Mouse (Mus musculus) gastrocnemius, postnatal 36 days (tissue): Measurements from ENCODE around the gene Tie1. TPM values are rescaled to one million over a fixed set of nuclear protein-coding genes. Genes with fewer than 3 reads are reported as not detected.
"Not testable (repeated sequence)": the region's sequence is repeated elsewhere in the genome, so short reads cannot be mapped to it uniquely, and the experiment has no call there.

Experiments used
- DNase-seq, 2 experiments: peaks; one replicate each; pipeline ENCODE4 v3.0.0; 2022
- intact Hi-C: fragments of 180-260 bp; cut with DNase I; formaldehyde crosslinking; loops from one replicate; pipeline ENCODE4 v1.15.1; 2025
- long read RNA-seq, 2 experiments: library from polyadenylated mRNA; stranded (forward); transcript quantifications; one replicate each; pipeline ENCODE4 v2.0.0; 2021
- total RNA-seq, 2 experiments: library from RNA; stranded (reverse); gene quantifications; 2 replicates each; pipeline ENCODE4 v1.2.3; 2021

The Tie1 gene
- 10 to 100 TPM; 15.3 to 16.8 TPM for total RNA-seq
- long read RNA-seq, experiment 1, full-length matches to known transcripts, result 11 of 23 reads
- long read RNA-seq, experiment 1, partial matches to known transcripts, result 2 of 23 reads
- long read RNA-seq, experiment 1, other reads (novel, unspliced or antisense), result 10 of 23 reads
- long read RNA-seq, experiment 2, full-length matches to known transcripts, result 3 of 19 reads
- long read RNA-seq, experiment 2, partial matches to known transcripts, result 3 of 19 reads
- long read RNA-seq, experiment 2, other reads (novel, unspliced or antisense), result 13 of 19 reads

DNA sequence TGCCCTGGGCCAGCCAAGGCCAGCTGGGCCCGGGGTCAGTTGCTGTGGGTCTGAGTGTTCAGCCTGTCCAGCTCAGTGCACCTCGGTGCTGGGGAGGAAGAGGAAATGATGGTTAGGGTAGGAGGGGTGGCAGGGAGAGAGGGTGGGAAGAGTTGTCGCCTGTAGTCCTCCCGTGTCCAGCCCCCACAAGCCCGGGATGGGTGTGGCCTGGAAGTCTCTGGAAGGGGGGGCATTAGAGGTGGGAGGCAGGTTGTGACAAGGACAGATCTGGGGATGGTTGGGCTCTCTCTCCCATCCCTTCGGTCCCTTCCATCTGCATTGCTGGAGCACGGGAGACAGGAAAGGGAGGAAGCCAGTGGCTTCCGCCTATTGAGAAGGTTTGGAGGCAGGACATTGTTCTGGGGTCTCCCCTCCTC is at the start of gene Tie1:
Tie1 (minus strand) TSS at position 345 of the 416 bp plus-strand sequence.
- intact Hi-C loops, result no loop called here
- DNase-seq, result peak; percentile 29 to 33

DNA sequence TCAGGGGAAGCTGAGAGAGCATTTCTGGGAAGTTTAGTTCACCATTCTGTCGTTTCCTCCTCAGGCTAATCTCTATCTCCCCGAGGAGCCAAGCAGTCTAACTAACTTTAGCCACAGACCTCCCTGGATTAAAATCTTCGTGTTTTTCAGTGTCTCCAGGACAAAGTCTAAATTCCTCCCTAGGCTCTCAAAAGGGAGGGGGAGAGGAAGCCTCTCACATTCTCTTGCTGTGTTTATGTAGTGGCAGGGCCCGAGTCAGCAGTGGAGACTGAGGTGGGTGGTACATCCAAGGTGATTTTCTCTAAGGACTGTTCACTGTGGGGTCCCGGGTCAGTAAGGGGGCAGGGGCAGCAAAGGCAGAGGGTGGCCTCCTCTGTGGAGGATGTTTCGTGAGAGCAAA is 47.9 kb upstream of the Tie1 start:
- no peak for DNase-seq
- intact Hi-C loops, result no loop called here

DNA sequence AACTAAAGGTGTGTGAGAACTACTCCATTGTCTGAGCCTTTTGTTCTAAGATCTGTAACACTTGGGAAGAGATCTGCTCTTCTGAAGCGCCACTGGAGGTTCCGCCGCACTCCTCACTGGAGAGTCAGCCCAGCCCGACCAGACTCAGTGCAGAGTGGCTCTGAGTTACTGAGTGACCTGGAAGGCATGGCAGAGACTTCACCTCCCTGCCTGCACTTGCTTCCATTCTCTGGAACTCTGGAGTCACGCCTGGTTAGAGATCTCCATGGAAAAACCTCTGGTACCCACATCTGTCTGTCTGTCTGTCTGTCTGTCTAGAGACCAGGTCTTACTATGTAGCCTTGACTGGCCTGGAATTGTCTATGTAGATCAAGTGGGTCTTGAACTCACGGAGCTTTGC is 45.7 kb upstream of the Tie1 start:
- intact Hi-C loops, result no loop called here
- DNase-seq, result no peak

DNA sequence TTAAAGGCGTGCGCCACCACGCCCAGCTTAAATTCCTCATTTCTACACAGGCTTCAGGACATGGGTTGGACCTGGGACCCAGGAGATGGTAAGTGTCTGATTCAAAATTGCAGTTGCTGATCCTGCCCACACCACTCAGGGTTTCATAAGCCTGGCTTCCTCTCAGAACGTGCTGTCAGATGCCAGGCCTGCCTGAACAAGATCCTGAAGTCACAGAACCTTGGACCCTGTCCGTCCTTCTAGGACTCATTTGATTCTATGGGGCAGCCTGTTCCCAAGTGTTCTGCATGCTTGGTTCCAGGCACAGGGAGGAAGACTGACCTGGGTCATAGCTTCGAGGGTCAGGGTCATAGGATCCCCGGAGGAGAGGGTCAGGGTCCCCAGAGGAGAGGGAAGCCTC is 43.7 kb upstream of the Tie1 start:
- intact Hi-C loops, result no loop called here
- DNase-seq, result no peak

DNA sequence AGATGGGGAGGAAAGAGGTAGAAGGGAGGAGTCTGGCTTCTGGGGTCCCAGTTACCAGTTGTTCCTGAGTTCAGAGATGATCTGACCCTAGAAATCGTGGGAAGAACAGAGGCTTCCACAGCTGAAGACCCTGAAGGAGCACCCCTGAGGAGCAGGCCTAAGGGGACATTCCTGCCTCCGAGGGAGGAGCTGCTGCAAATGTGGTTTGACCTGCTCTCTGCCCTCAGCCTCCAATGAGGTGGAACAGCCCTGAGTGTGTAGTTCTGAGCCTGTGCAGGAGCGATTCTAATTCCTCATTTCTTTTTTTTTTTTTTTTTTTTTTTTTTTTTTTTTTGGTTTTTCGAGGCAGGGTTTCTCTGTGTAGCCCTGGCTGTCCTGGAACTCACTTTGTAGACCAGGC is 43.3 kb upstream of the Tie1 start:
- no peak for DNase-seq
- intact Hi-C loops, result no loop called here

DNA sequence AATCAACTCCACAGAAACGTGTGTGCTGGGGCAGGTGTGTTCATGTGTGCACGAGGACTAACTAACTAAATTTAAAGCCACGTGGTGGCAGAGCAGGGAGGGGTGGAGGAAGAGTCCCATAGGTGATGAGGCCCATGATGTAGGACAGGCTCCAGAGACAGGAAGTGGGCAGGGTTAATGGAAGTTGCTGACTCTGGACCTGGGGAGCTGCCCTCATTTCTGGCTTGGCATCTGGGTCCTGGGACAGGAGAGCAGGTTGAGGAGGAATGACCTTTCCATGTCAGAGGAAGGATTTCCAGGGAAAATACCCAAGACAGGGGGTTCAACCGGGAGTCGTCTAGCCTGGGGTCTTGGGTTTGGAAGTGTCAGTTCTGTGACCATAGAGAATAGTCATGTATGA is 42.8 kb upstream of the Tie1 start:
- intact Hi-C loops, result no loop called here
- no peak for DNase-seq

DNA sequence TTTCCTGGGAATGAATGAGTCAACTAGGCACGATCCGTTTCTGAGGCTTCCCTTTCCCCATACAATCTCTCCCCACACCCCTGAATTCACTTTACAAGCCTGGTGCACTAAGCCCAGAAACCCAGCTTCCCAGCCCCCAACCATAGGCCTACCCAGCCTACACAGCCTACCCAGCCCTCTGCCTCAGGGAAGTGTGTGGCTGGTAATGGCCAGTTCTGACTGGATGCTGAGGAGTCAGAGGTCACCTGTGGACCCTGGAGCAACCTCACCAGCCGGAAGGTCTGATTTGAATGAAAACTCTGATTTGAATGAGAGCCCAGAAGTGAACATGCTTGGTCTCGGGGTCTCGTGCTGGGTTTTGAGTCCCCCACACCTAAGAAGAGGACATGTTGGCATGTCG is 37.9 kb upstream of the Tie1 start:
- intact Hi-C loops, result no loop called here
- DNase-seq, result no peak

DNA sequence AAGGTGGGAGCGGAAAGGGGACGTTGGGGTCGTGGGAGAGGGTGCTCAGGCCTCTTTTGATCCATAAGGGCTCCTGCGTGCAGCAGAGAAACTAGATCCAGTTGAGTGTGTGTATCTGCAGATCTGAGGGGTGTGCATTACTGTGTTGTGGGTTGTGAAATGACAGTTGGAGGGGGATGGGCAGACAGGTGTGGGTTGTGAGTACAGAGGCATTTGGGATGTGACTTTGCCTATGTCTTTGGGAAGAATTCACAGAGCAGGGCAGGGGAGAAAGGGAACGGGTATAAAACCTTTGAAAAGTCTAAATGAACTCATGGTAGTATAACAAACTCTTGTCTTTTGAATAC is 37.4 kb upstream of the Tie1 start:
- intact Hi-C loops, result no loop called here
- no peak for DNase-seq

DNA sequence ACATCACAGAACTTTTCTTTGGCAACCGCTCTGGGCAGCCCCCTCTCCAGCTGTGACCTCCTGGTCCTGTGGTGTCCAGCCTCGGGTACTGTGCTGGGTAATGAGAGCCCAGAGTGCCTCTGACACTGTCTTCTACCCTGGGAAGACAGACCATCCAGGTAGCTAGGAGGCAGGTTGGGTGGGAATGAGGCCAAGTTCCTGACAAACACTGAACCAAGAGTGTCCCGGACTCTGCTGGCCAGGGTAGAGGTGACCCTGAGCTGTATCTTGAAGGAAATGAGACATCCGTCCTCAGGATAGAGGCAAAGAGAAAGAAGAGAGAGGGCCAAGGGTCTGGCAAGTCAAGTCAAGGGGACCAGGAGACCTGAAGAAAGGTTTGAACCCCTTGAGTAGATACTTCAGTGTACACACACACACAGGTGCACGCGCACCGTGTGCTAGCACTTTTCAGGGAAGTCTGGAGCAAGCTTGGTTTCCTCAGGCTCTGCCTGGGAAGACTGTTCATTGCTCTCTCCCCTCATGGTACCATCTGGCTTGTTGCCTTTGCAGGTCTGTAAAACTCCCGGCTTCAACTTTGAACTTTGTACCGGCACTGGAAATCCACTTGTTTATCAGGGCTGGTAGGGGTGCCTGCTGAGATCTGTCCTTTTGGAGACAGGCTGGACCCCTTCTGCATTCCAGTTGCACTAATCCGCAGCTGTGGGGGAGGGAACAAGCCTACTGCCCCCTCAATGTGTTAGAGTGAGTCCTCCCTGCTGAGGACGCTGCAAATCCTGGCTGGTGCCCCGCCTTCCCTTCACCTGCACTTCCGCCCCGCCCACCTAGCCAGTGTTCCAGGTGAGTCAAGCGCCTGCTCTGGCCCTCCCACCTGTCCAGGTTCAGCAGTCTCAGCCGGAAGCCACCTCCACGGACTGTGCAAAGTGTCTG is 36.8 kb upstream of the Tie1 start, which contains the start of gene 2610528J11Rik:
2610528J11Rik (plus strand) TSS at position 592 of the 927 bp plus-strand sequence.
- no peak for DNase-seq
- intact Hi-C loops, result no loop called here

DNA sequence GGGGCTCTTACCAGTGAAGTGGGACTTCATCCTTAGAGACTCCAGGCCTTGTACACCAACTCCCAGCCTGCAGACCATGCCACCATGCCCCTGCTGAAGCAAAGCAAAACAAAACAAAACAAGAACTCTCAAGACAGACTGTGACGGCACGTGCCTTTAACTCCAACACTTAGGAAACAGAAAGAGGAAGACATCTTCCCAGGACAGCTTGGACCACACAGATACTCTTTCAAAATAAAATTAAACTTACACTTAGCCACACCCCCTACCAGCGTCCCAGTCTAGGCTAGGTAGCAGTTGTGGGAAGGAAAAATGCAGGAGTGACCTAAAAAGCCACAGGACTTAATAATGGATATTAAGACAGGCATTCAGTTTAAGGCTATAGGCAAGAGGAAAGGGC is 35.9 kb upstream of the Tie1 start:
- no peak for DNase-seq
- intact Hi-C loops, result no loop called here

DNA sequence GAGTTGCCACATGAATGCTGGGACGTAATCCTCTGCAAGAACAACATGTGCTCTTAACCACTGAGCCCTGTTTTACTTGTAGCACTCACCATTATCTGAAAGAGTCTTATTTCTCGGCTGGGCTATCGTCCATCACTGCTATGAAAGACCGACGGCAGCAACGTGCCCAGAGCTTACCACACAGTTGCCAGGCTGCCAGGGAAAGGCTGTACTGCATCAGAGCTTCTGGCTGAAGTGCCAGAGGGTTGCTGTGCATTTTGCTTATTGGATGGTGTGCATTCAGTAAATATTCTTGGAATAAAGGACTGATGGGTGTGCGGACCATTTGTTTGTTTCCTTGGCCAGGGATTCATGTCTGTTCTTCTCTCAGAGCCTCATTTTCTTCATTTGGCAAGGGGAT is 34.1 kb upstream of the Tie1 start:
- no peak for DNase-seq
- intact Hi-C loops, result no loop called here

DNA sequence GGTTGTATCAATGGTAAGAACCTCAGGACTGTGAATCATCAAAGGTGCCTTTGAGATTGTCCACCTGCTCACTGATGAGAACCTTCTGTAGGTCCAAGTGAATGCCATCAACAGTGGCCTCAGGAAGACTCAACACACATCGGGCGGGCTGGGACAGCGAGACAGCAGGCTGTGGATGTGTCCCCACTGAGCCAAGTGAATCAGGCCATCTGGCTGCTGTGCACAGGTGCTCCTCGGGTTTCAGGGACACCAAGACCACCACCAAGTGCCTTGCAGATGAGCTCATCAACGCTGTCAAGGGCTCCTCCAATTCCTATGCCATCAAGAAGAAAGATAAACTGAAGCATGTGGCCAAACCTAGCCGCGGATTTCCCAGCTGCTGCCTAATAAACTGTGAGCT is 32.4 kb upstream of the Tie1 start:
- no peak for DNase-seq
- intact Hi-C loops, result no loop called here

DNA sequence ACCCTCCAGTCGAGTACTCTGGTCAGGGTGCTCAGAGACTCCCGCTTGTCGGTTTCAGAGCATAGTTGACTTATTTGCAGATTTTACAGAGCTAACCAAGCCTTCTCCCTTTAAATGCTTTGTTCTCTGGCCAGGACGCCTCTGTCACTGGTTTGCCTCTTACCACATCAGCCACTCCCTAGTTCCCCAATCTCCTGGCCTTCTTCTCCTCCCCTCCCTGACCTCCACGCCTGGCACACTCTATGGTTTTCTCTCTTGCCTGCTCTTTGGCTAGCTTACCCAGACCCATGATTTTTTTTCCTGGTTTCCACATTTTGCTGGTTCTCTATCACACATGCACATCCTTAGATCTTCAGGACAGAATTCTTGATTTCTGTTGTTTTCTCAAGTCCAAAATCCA is 28.3 kb upstream of the Tie1 start:
- no peak for DNase-seq
- intact Hi-C loops, result no loop called here

DNA sequence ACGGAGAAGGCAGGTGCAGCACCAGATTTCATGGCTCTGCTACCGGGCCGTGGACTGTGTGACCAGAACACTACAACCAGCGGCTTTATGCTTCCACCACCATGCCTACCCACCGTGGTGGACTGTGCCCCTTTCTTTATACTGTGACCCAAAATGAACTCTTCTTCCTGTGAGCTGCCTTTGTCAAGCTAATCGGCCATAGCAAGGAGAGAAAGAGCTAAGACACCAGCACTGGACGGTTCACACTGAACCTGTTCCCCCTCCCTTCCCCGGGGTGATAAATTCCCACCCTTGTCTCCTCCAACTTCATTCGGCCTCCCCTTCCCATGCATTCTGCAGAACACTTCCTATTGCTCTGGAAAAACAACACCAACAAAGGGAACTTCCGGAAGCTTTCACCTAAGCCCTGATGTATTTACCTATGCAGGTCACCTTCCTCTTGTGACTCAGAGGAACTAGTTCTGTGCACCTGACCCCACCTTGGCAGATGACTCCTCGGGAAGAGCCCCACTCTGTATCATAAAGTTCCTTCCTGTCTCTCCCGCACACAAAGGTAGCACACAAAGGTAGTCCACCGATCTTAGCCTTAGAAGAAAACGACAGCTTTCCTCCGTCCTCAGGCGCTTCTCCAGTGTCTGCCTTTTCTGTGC is 27.8 kb upstream of the Tie1 start:
- no peak for DNase-seq
- intact Hi-C loops, result no loop called here

DNA sequence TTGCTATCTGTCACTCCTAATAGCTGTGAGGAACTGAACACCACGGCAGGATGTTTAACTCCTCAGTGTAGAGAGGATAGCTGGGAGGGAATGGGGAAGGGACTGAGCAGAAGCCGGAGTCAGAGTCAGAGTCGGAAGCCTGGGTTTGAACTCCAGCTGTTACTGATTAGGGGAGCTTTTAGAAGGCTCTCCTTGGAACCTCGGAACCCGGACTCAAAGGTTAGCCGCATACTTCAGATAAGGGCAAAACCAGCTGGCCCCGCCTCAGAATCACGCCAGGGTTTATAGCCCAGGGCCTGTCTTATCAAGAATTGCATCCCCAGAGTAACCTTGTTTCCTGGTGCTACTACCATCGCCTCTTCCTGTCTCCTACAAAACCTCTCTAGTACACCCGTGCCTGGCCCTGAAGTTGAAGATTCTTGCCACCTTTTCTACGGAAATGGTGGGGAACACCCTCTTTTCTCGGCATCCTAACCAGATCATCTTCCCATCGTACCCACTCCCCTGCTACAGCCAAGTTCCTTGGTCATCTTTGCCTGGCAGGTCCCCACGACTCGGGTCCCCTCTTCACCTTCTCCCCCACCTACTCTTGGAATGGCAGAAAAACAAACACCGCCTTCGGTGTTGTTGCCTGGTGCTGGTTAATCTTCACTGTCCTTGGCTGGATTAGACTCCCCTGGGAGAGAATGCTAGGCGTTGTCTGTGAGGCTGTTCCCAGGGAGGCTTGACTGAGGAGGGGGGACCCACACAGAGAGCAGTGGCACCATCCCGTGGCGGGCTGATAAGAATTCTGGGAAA is 27.0 kb upstream of the Tie1 start:
- intact Hi-C loops, result no loop called here
- DNase-seq, result no peak

DNA sequence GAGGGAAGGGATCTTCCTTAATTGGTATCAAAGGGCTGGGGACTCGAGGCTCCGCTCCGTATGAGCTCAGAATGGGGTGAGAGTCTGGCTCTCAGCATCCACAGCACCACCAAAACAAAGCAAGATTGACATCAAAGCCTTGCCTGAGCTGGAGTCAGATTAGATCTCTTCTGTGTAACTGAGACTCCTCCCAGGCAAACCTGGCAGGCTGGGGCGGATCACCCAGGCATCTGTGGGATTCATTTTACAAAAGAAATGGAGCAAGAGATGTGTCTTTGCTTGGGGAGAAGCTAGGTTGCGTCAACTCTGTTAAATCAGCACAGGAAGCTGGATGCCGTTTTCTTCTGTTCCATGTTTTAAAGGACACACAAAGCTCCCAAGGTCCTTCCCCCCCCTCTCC is 19.2 kb upstream of the Tie1 start:
- intact Hi-C loops, result loop anchor here (2.0 kb wide), 1 partner anchor 48 kb away; no protein-coding TSS in a partner anchor
- no peak for DNase-seq

DNA sequence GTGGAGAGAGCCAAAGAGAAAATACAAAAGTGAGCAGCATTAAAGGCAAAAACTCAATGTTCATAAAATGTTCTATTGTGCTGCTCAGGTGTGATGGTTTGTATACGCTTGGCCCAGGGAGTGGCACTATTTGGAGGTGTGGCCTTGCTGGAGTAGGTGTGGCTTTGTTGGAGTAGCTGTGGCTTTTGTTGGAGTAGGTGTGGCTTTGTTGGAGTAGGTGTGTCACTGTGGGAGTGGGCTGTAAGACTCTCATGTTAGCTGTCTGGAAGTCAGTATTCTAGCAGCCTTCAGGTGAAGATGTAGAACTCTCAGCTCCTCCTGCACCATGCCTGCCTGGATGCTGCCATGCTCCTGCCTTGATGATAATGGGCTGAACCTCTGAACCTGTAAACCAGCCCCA is 17.3 kb upstream of the Tie1 start:
- intact Hi-C loops, result not testable (repeated sequence)

DNA sequence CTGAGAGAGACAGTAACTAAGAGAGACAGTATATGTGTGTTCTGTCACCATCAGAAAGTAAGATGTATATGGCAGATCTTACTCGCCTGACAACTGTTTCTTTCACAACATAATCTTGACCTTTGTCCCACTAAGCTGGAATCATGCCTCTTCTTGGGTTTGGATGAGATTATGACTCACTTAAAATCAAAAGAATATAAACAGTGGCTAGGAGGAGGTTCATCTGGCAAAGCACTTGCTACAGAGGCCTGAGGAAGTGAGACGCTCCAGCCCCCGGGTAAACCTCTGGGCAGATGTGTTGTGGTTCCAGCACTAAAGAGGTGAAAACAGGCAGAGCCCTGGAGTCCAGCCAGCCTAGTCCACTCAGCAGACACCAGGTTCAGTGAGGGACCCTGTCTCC is 15.7 kb upstream of the Tie1 start:
- no peak for DNase-seq
- intact Hi-C loops, result no loop called here

More for the DNA sequence above, 17.3 kb upstream of the Tie1 start:
- DNase-seq, result not testable (repeated sequence)

DNA sequence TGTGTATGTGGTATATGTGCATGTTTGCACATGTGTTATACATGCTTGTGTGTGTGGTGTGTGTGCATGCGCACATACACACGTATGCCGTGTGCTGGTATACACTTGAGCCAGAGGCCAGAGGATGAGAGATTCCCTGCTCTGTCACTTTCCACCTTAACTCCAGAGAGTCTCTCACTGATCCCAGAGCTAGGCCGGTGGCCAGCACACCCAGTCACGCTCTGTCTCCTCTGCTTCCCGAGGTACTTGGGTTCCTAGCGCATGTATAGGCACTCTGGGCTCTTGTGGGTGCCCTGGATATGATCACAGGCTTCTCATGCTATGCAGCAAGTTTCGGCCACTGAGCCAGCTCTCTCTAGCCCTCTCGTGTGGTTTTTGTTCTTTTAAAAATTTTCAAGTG is 10.9 kb upstream of the Tie1 start:
- intact Hi-C loops, result no loop called here
- DNase-seq, result no peak

DNA sequence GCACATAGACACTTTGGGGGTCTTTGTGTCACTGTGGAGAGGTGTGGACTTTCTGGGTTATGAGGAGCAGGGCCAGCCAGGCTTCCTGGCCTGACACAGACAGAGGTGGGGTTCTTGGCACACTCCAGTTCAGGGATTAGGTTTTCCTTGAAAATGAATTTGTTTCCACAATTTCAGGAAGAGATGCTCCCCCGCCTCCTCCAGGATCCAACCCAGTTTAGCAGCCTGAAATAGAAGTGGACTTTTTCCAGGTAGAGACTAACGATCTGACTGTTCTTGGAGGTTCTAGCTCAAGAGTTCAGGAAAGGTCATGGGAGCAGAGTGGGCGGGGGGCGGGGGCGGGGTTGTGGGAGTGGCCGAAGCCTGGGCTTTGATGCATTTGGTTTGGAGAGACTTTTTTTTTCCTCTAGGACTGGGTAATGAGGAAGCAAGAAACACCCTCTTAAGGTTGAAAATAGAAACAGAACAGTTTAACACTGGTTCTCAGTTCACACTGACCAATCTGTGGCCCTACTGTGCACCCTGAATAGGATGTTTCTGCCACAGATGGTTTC is 10.4 kb upstream of the Tie1 start:
- DNase-seq, result no peak
- intact Hi-C loops, result no loop called here
